Mouse (Mus musculus): Measurements from ENCODE around the gene Dcaf15.
A peak's percentile ranks its signal among the peaks of the same experiment; 100 is the strongest.

Dcaf15 gene

GRCm38 (mm10) chr8:84101476-84102270, 2.9 kb downstream of the Dcaf15 start:
- no peak for DNase-seq (ENCODE audit: low spot score)

GRCm38 (mm10) chr8:84098376-84098775, 6.2 kb downstream of the Dcaf15 start:
- no peak for DNase-seq (ENCODE audit: low spot score)

- DNase-seq (ENCODE audit: low spot score): no peak
These were observed 8.5 kb downstream of the Dcaf15 start for GRCm38 (mm10) chr8:84096061-84096460.

DNA sequence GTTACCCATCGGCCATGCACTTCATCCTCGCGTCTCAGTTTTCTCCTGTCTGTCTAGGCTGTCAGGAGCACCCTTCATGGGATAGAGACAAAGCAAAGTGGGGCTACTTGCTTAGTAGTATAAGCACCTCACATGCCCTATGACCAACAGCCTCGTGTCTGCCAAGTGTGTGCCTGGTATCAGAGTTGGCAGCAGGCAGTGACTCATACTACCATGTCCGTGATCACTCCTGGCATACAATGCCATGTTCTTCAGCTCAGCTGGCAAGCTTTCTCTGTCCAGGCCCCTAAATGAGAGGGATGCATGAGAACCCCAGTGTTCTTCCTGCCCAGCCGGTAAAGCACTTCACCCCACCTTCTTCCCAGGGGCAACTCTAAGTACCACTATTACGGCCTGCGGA, 14.0 kb downstream of the Dcaf15 start:
- DNase-seq (ENCODE audit: low spot score): no peak

DNA sequence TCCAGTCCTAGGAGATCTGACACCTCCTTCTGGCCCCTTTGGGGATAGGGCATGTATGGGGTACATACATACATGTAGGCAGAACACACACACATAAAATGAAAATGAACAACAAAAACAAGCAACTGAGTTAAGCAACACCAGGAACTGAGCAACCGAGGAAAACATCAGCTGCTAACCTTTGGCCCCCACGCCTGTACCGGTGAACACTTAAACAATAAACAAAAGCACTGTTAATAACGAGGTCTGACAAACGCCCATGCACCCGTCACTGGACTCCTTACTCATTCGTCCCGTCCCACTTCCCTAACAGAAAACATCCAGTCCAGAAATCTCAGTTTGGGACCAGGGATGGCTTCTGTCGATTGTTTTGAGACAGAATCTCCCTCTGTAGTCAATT, 15.3 kb downstream of the Dcaf15 start:
- no peak for DNase-seq (ENCODE audit: low spot score)

DNA sequence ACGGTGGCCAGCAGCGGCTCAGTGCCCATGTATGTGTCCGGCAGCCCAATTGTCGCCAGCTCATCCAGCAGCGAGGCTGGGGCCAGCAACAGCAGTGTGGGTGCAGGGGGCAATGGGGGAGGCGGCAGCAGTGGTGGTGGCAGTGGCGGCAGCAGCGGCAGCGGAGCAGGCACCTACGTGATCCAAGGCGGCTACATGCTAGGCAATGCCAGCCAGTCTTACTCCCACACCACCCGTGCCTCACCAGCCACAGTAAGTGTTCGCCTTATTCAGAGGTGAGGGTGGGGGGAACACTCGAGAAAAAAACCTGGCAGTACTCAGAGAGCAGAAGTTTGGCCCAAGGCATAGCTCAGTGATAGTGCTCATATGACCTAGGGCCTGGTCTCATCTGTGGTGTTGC, 16.7 kb downstream of the Dcaf15 start:
- no peak for DNase-seq (ENCODE audit: low spot score)

DNA sequence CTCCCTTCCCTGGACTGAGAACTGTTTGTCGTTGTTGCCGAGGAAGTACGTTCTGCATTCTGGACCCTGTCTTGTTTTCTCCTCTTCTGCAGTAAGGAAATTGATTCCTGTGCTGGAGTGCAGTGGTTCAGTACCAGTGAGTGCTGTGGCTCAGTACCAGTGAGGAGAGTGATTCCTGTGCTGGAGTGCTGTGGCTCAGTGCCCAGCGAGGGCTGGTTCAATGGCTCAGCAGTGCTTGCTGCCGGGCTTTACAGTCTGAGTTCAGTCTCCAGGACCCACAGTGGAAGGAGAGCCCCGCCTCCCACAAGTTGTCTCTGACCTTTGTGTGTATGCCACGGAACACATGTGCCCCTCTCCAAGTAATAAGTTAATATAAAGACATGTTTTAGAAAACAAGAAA, 17.4 kb downstream of the Dcaf15 start:
- DNase-seq (ENCODE audit: low spot score): no peak

- no peak for DNase-seq (ENCODE audit: low spot score)
These were observed 20.0 kb downstream of the Dcaf15 start for GRCm38 (mm10) chr8:84084341-84085115.

DNA sequence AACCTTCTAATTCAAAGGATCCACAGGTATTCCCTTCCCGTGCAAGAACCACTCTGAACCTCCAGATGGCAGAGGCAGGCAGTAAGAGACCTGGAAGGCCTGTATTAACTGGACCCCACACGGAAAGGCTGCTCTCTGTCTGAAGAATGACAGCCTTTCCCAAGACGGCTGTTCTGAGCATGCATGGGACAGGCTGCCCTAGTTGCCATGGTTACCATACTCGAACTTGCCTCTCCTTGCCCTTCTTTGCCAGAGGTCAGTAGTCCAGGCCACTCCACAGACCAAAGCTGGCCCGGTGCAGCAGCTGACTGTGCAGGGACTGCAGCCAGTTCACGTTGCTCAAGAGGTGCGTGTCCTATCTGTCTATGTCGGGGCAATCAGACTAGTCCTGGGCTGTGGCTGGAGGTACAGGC, 20.7 kb downstream of the Dcaf15 start:
- peak; percentile 41 for DNase-seq (ENCODE audit: low spot score)

DNA sequence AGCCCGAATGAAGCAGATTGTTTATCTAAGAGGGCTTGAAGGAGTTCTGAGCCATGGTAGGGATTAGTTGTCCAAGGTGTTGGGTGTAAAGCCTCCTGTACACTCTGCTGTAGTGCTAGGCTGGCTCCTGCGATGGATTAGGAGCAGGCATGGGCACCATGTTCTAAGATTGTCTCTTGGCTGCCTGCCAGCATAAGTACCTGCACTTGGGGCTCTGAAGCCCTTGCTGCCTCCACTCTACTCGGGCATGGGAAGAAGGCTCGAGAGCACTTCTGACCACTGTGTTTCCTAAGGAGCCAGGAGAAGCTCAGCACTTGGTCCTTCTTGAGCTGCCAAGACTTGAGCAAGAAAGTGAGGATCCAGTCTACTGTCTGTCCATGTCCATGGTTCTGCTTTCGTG, 25.4 kb downstream of the Dcaf15 start:
- DNase-seq (ENCODE audit: low spot score): peak; percentile 56

DNA sequence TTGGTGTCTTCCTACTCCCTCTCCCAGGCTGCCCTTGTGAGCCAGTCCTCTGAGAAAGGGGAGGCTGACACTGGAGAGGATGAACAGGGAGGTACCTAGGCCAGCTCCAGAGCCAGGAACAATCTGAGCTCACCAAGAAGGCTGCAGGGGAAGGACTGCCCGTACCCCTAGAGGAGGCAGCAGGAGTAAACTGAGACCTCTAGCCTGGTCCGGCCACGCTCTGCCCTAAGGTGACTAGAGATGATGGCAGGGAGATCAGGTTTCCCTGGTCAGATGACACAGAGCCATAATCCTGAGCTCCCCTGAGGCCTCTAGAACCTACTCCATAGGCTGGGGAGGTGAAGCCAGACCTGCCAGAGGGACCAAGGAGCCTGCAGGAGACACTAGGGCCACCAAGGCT, 27.7 kb downstream of the Dcaf15 start:
- no peak for DNase-seq (ENCODE audit: low spot score)

DNA sequence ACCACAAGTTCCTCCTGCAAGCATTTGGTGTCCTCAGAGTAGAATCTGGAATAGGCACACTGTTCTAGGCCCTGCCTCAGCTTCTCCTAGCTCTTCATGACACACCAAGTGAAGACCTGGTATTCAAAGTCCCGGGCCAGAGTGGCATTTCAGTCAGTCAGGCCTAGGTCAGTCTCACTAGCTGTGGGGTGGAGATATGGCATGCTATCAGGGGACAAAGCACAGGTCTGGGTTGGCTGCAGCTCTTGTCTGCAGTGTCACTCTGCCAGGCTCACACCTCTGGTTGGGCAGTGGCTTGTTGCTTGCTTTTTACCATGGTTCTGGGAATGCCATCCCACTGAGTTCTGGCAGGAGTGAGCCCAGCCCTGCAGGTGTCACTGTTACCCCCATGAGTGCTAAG, 28.2 kb downstream of the Dcaf15 start:
- DNase-seq (ENCODE audit: low spot score): no peak

- DNase-seq (ENCODE audit: low spot score): no peak
These were observed 31.2 kb downstream of the Dcaf15 start for GRCm38 (mm10) chr8:84073230-84073976.

DNA sequence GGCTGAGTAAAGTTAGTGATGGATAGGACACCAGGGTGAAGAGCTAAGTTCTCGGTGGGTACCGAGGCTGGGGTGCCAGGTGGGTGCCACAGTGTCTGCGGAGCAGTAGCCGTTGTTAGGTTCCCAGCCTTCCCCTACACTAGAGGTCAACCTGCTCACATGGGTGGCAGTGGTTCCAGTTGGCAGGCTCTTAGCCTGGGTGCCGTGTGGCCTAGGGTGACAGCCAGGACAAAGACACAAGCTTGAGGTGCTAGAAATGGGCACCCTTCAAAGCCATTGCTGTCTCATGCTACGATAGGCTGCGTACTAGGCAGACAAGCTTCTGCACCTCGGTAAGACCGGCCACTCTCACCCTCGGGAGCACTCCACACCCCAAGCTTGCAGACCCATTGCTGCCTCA, 32.2 kb downstream of the Dcaf15 start:
- DNase-seq (ENCODE audit: low spot score): no peak

DNA sequence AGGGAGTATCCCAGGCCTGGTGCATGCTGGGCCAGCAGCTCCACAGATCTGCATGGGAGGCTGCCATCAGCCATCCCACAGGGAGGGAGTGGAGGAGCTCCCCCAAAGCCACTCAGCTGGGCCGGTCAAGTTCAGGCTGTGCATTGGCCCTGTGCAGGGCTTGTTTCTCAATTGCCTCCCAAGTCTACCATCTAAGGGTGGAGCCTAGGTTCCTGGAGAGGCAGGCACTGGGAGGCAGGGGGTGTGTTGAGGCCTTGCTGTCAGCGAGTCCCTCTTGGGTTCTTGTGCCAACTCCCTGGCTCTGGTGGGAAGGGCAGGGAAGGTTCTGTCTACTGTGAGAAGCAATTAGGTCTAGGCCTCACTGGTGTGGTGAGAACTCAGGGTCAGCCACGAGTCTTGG, 32.6 kb downstream of the Dcaf15 start:
- DNase-seq (ENCODE audit: low spot score): no peak

- no peak for DNase-seq (ENCODE audit: low spot score)
These were observed 33.9 kb downstream of the Dcaf15 start for GRCm38 (mm10) chr8:84070667-84071066.

- DNase-seq (ENCODE audit: low spot score): no peak
These were observed 34.3 kb downstream of the Dcaf15 start for GRCm38 (mm10) chr8:84070241-84070640.

GRCm38 (mm10) chr8:84069750-84070149, 34.8 kb downstream of the Dcaf15 start:
- DNase-seq (ENCODE audit: low spot score): no peak

GRCm38 (mm10) chr8:84069169-84069568, 35.4 kb downstream of the Dcaf15 start:
- no peak for DNase-seq (ENCODE audit: low spot score)

DNA sequence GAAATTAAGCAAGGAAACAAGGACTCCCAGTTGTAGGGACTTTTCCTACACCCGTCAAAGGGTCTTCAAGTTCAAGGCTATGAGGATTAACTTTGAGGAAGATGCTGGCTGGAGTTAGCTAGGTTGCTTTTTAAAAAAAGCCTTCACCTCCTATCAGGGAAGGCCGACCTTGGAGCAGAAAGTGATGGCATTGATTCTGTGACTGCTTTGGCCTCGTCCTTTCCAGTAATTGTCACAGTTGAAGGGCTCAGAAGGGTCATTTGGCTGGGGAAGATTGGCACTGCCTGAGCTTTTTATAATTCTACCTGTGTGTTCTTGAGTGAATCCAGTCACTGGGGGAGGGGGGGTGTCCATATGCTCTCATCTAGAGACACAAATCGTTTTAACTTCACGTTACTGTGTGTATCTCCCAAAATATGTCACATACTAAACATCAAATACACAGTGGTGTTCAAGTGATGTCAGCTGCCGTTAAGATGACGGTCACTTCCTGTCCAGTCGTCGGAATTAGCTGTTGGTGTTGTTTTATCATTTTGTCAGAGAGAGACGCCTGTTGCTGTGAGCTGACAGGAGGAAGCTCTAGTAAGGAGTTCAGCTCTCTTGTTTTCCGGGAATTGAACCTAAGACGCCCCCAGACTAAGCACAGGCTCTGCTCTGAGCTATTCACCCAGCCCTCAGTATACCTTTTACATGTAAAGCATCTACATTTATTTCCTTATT, 36.1 kb downstream of the Dcaf15 start:
- no peak for DNase-seq (ENCODE audit: low spot score)

DNA sequence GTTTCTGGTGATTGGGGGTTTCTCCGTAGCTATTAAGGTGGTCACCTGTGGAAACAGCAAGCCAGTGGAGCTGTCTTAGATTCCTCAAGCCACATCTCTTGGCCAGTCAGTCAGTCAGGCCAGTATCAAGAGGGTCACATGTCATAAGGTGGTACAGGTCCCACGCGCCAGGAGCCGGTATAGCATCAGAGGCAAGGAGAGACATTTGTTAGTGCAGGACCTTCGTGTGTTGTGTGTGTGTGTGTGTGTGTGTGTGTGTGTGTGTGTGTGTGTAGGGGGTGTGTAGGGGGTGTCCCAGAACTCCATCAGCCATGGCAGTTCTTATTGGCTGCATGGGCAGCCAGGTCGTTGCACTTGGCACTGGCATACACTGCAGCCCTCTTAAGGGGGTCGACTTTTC, 36.7 kb downstream of the Dcaf15 start:
- DNase-seq (ENCODE audit: low spot score): no peak

GRCm38 (mm10) chr8:84067047-84067573, 37.5 kb downstream of the Dcaf15 start:
- DNase-seq (ENCODE audit: low spot score): peak; percentile 94

Data from lung, postnatal 25 days (tissue).